Mouse (Mus musculus): ENCODE results near the gene Lpxn. TPM values are rescaled to one million over a fixed set of nuclear protein-coding genes. Genes with fewer than 3 reads are reported as not detected.

Lpxn gene
- total and polyA plus RNA-seq, 2 experiments from 2014 or later, result 0.96 to 1.0 TPM

DNA sequence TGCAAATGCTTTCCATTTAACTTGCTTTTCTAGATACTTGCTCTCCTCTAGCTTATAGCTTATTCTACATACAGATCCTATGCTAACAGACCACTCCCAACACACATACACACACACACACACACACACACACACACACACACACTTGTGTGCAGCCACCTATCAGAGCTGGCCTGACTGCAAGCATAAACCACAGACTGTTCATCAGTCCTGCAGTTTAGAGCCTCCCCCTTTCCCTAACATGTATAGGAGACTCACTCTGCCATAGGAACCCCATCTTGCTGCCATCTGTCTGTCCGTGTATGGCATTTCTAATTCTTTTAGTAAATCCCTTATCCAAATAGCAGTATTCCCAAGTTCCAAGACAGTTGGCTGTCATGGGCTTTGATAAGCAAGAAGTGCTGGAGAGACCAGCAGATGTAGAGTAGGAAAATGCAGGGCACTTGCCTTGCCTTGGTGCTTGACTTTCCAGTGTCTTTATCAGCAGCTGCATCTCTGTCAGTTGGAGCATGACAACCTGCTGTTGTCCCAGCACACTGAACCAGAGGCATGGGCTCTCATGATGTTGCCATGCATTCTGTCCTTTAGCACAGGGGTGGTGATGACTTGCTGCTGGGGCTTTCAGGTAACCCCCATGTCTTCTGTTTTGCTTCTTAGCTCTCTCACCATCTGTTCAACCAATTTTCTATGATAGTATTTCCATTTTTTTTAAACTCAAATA, 16.8 kb downstream of the Lpxn start:
- no peak for DNase-seq (ENCODE audit: low spot score)
- ATAC-seq (ENCODE audit: low FRiP score), result no peak
- H3K36me3 ChIP-seq (ENCODE audit: insufficient read depth, low read length), result no peaks in the 10 kb centered on the region
- H3K9me3 ChIP-seq (ENCODE audit: low read length), result no peaks in the 10 kb centered on the region
- no peak overlapping the region for H3K9ac ChIP-seq (replicated peaks; ENCODE audit: low read length, poor library complexity, severe bottlenecking)
- no peaks in the 10 kb centered on the region for H3K4me1 ChIP-seq (ENCODE audit: insufficient read depth, low read length)
- no peaks in the 10 kb centered on the region for H3K27me3 ChIP-seq (ENCODE audit: insufficient read depth, low read length)
- H3K27ac ChIP-seq (ENCODE audit: low read depth, low read length), result no peak overlapping the region
- no peak for TF ChIP-seq CTCF (IDR thresholded peaks at IDR 0.05)
- WGBS, result 60% methylated on average over 1 of the region's 1 CpGs
- H3K4me3 ChIP-seq (ENCODE audit: low read depth, low read length), result no peak overlapping the region
- H3K4me2 ChIP-seq (ENCODE audit: low read depth, low read length, poor library complexity, severe bottlenecking), result no peak overlapping the region

DNA sequence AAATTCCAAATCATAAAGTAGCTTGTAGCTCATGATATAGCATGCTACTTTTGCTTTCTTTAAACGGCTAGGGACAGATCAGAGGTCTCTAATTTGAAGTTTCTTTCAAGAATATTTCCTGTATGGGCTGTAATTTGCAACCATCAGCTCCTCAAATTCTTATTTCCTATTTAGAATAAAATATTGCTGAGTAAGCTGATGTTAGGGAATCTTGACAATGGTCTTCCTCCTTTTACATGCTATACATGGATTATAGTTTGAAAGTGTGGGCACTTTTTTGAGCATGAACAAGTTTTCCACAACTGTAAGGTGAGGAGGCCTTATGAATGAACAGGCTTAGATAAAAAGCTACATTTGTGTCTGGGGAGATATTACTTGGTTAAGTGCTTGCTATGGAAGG, 17.9 kb downstream of the Lpxn start:
- WGBS, result 77% methylated on average over 1 of the region's 1 CpGs
- Histone ChIP-seq H3K4me2 (ENCODE audit: low read depth, low read length, poor library complexity, severe bottlenecking) (no peak overlapping the region), H3K36me3 (ENCODE audit: insufficient read depth, low read length) (no peaks in the 10 kb centered on the region), H3K9ac (replicated peaks; ENCODE audit: low read length, poor library complexity, severe bottlenecking) (no peak overlapping the region), H3K27me3 (ENCODE audit: insufficient read depth, low read length) (no peaks in the 10 kb centered on the region), H3K9me3 (ENCODE audit: low read length) (no peaks in the 10 kb centered on the region), H3K4me1 (ENCODE audit: insufficient read depth, low read length) (no peaks in the 10 kb centered on the region), H3K4me3 (ENCODE audit: low read depth, low read length) (no peak overlapping the region), H3K27ac (ENCODE audit: low read depth, low read length) (no peak overlapping the region)
- no peak for DNase-seq (ENCODE audit: low spot score)
- no peak for ATAC-seq (ENCODE audit: low FRiP score)
- no peak for TF ChIP-seq CTCF (IDR thresholded peaks at IDR 0.05)

DNA sequence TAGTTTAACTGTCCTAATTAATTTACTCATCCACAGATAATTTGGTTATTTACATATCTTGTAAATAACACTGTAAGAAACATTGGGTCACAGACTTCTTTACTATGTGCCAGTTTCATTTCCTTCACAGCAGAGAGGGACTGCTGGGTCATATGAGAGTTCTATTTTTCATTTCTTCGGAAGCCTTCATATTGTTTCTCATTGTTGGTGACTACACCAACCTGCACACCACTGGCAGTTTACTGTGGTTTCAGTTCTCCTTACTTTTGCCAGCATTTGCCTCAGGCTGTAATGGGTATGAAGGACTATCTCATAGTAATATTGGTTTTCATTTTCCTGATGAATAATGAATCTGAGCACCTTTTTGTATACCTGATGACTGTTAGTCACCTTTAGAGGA, 22.5 kb downstream of the Lpxn start:
- Histone ChIP-seq H3K4me3 (ENCODE audit: low read depth, low read length) (no peak overlapping the region), H3K4me1 (ENCODE audit: insufficient read depth, low read length) (no peaks in the 10 kb centered on the region), H3K27me3 (ENCODE audit: insufficient read depth, low read length) (no peaks in the 10 kb centered on the region), H3K9me3 (ENCODE audit: low read length) (no peaks in the 10 kb centered on the region), H3K36me3 (ENCODE audit: insufficient read depth, low read length) (no peaks in the 10 kb centered on the region), H3K27ac (ENCODE audit: low read depth, low read length) (no peak overlapping the region), H3K4me2 (ENCODE audit: low read depth, low read length, poor library complexity, severe bottlenecking) (no peak overlapping the region), H3K9ac (replicated peaks; ENCODE audit: low read length, poor library complexity, severe bottlenecking) (no peak overlapping the region)
- TF ChIP-seq CTCF (IDR thresholded peaks at IDR 0.05), result no peak
- ATAC-seq (ENCODE audit: low FRiP score), result no peak
- WGBS, result 82% methylated on average over 1 of the region's 1 CpGs
- DNase-seq (ENCODE audit: low spot score), result no peak

- Histone ChIP-seq H3K4me2 (ENCODE audit: low read depth, low read length, poor library complexity, severe bottlenecking) (no peak overlapping the region), H3K27me3 (ENCODE audit: insufficient read depth, low read length) (no peaks in the 10 kb centered on the region), H3K4me3 (ENCODE audit: low read depth, low read length) (no peak overlapping the region), H3K36me3 (ENCODE audit: insufficient read depth, low read length) (no peaks in the 10 kb centered on the region), H3K27ac (ENCODE audit: low read depth, low read length) (no peak overlapping the region), H3K4me1 (ENCODE audit: insufficient read depth, low read length) (no peaks in the 10 kb centered on the region), H3K9ac (replicated peaks; ENCODE audit: low read length, poor library complexity, severe bottlenecking) (no peak overlapping the region), H3K9me3 (ENCODE audit: low read length) (no peaks in the 10 kb centered on the region)
- ATAC-seq (ENCODE audit: low FRiP score), result no peak
- DNase-seq (ENCODE audit: low spot score), result peak; percentile 43
- WGBS, result 32% methylated on average over 4 of the region's 4 CpGs
- TF ChIP-seq CTCF (IDR thresholded peaks at IDR 0.05), result peak; percentile 78
These were observed 24.4 kb downstream of the Lpxn start for GRCm38 (mm10) chr19:12820383-12820782.

- Histone ChIP-seq H3K4me1 (ENCODE audit: insufficient read depth, low read length) (no peaks in the 10 kb centered on the region), H3K27ac (ENCODE audit: low read depth, low read length) (no peak overlapping the region), H3K4me2 (ENCODE audit: low read depth, low read length, poor library complexity, severe bottlenecking) (no peak overlapping the region), H3K9me3 (ENCODE audit: low read length) (no peaks in the 10 kb centered on the region), H3K36me3 (ENCODE audit: insufficient read depth, low read length) (no peaks in the 10 kb centered on the region), H3K4me3 (ENCODE audit: low read depth, low read length) (no peak overlapping the region), H3K9ac (replicated peaks; ENCODE audit: low read length, poor library complexity, severe bottlenecking) (no peak overlapping the region), H3K27me3 (ENCODE audit: insufficient read depth, low read length) (no peaks in the 10 kb centered on the region)
- DNase-seq (ENCODE audit: low spot score) (no peak), ATAC-seq (ENCODE audit: low FRiP score) (no peak)
- no peak for TF ChIP-seq CTCF (IDR thresholded peaks at IDR 0.05)
- 80% methylated on average over 4 of the region's 4 CpGs for WGBS
These were observed 28.6 kb downstream of the Lpxn start for GRCm38 (mm10) chr19:12824549-12824948.

DNA sequence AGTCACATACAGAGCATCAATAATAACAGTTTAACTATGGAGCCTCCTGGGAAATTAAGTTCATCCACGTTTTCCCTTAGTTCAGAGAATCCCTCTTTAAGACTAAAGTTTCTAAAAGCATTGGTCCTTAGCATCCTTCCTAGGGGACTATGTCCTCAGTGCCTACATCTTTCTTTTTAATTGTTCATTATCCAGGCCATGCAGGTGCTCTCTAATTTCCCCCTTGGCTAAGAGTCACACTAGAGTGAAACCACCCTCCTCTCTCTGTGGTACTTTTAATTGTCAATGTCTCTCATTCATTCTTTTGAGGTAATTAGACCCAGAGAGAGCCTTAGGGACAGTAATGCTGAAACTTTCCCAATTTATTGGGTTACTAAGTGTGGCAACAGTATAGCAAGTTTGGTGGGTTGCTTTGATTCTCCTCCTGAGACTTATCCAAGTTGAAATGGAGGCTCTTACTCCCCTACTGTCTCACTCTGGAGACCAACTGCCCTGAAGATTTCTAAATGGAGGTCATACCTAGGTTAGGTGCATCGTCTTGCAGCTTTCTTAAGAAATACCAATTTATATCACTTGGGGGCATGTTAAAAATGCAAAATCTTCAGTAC, 34.9 kb downstream of the Lpxn start:
- 77% methylated on average over 2 of the region's 2 CpGs for WGBS
- no peak overlapping the region for H3K9ac ChIP-seq (replicated peaks; ENCODE audit: low read length, poor library complexity, severe bottlenecking)
- H3K9me3 ChIP-seq (ENCODE audit: low read length), result no peaks in the 10 kb centered on the region
- no peak for TF ChIP-seq CTCF (IDR thresholded peaks at IDR 0.05)
- H3K4me3 ChIP-seq (ENCODE audit: low read depth, low read length), result no peak overlapping the region
- H3K27me3 ChIP-seq (ENCODE audit: insufficient read depth, low read length), result no peaks in the 10 kb centered on the region
- H3K4me1 ChIP-seq (ENCODE audit: insufficient read depth, low read length), result no peaks in the 10 kb centered on the region
- no peaks in the 10 kb centered on the region for H3K36me3 ChIP-seq (ENCODE audit: insufficient read depth, low read length)
- ATAC-seq (ENCODE audit: low FRiP score), result no peak
- peak; percentile 10 for DNase-seq (ENCODE audit: low spot score)
- H3K27ac ChIP-seq (ENCODE audit: low read depth, low read length), result no peak overlapping the region
- H3K4me2 ChIP-seq (ENCODE audit: low read depth, low read length, poor library complexity, severe bottlenecking), result no peak overlapping the region

Measured in midbrain, postnatal 0 days (tissue).